Mouse (Mus musculus) bone marrow macrophage, adult 2 months (primary cell): ENCODE data around the gene Fbxl2.

Experiments
- CTCF ChIP-seq: IDR thresholded peaks from 2 replicates; pipeline ENCODE4 v1.5.1; 2012; ENCODE audit warnings: low read depth, mild to moderate bottlenecking, low read length, moderate library complexity
- POLR2A ChIP-seq: IDR thresholded peaks from 2 replicates; pipeline ENCODE4 v1.6.1; 2012; ENCODE audit warnings: mild to moderate bottlenecking, low read depth, low read length, borderline replicate concordance

- TF ChIP-seq CTCF (no peak), POLR2A (no peak)
These were observed 117.4 kb downstream of the Fbxl2 start for GRCm38 (mm10) chr9:113928591-113928990.
